Mouse (Mus musculus) activated CD4-positive, CD25-positive, alpha-beta regulatory T cell, adult 4 months (primary cell): Measurements from ENCODE around the gene Chst11. TPM values are rescaled to one million over a fixed set of nuclear protein-coding genes. Genes with fewer than 3 reads are reported as not detected.

Source experiments
- ATAC-seq: one replicate; pipeline ENCODE4 v1.8.0; 2017
- polyA plus RNA-seq, 2 experiments: library from polyadenylated mRNA; unstranded; fragments of 100-300 nt; shearing (Covaris generic); gene quantifications; one replicate each; pipeline ENCODE4 v1.2.1; 2017

Gene Chst11
- polyA plus RNA-seq, 2 experiments from 2014 or later, result 0.53 to 0.78 TPM

DNA sequence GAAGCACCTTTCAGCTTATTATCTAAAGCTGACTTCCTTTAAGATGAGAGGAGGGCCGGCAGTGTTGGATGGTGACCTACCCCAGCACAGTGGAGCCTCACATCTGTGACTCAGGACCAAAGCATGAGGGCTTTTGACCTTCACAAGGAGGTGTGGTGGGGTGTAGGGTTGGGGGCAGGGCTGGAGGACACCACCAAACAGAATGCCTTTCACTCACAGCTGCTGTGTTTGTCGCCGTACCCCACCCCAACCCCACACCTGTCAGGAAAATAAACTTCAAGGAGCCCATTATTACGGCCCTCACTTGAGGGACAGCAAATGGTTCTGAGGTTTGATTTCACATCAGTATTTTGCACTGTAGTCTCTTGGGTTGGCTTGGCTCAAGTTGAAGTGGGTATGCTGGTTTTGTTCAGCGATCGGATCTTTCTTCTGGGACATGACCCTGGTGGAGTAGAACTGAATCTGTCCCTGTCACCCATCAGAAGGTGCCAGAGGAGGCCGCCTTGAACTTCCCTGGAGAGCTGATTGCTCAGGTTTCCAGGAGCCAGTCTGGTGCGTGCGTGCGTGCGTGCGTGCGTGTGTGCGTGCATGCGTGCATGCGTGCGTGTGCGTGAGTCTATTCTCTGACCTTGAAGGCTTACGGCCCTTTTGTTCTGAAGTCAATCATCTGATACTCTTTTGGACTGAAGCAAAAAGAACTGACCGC, 51.2 kb downstream of the Chst11 start:
- no peak for ATAC-seq

DNA sequence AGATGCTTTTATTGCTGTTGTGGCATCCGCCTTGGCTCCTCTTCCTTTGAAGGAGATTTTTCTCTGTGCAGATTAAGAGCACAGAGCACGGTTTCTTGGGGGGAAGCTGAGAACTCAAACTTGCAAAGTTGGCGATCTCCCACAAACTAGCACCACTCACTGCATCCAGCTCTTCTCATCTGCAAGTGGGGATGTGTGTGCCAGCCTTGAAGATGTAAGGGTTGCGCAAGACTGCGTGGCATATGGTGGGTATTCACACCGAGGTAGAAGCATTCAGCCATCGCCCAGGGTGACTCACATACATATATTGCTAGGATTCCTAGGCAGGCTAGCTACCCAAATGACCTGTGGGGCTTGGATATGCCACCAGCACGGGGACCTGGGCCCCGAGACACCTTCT, 52.9 kb downstream of the Chst11 start:
- ATAC-seq, result no peak

DNA sequence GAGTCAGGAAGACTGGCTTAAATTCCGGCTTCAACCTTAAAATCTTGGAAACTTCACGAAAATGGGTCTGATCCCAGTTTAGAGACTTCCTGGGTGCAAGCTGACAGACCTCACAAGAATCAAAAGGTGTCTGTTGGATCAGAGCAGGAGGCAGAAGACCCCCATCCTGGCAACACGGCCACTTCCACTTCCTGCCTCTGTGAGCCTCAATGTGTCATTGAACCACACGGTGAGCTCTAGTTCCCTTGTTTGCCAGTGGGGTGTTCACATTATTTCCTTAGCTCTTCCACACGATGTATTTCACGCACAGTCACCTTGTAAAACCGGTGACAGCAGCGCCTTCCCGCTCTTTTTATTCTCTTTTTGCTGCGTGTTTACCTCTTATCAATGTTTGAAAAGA, 54.1 kb downstream of the Chst11 start:
- no peak for ATAC-seq

DNA sequence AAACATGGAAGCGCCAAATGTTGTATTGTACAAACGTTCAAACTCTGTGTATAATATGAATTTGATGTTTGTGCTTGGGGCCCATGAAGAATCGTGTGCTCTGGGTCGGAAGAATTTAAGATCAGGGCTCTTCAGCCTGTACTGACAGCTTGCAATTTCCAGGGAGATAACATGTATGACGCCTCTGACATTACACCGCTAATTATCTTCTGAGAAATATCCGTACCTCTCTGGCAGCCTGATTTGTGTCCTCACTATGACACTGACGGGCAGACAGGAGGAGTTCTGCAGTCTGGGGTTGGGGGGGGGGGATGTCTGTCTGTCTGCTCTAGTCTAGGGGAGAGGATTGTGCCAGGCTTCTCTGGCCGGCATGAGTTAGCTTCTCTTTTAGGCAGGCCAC, 56.6 kb downstream of the Chst11 start:
- no peak for ATAC-seq

DNA sequence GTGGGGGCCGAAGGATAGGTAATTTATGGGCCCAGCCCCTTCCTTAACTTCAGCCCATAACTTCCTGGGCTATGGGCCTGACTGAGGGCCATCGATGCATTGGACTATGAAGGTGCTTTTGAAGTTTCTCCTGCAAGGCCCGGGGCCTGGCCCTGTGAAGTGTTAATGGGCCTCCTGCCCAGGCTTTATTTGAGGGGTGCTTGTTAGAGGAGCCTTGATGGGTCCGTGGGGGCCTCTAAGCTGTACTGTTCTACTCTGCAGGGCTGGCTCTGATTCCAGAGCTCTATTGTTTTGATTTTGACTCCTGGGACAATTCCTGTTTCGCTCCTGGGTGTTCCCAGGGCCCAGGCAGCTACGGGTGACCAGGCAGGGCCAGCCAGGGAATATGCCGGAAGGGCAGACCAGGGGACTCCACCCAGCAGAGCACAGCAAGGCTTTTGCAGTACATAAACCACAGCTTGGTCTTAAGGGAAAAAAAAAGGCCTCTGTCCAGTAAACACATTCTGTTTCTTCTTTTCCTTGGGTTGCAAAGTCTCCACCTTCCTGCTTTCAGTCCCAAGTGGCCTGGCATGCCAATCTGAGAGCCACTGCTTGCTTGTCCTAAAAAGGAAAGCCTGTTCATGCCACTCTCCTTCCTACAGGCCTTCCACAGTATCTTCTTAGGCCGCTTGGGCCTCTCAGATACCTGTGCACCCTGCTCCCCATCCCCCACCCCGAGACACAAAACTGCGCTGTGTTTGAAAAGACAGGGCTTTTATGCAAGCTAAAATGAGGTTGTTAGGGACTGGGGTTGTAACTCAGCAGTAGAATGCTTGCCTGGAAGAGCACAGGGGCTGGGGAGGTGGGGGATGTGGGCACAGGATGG, 57.5 kb downstream of the Chst11 start:
- no peak for ATAC-seq

DNA sequence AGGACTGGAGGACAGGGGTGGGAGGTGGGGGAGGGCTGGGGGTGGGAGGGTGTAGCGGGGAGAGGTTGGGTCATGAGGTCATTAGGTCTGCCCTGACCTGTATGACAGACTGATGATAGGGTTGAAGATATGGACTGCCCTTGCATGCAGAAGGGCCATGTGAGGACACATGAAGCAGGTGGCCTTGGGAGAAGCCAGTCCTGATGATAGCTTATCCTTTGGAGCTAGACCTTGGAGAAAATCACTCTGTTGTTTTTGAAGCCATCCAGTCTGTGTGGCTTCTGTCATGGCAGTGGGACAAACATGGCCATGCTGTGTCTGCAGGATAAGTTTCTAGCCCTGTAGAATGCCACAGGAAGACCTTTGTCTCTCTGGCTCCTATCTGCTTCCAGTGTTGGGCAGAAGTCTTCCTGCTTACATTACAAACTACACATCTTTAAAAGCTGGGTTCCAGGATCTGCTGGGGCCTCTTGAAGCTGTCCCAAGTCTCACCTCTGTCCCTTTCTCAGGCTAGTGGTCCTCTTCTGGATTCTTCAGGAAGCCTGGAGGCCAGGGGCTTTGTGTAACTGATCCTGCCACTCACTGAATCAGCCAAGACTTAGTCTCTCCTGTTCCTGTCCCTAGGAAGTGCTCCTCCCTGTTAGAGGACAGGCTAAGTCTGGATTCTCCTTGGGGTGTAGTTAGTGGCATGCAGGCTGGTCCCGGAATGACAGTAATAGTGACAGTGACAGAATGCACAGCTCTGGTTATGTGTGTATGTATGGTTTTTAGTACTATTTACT, 58.4 kb downstream of the Chst11 start:
- ATAC-seq, result no peak

DNA sequence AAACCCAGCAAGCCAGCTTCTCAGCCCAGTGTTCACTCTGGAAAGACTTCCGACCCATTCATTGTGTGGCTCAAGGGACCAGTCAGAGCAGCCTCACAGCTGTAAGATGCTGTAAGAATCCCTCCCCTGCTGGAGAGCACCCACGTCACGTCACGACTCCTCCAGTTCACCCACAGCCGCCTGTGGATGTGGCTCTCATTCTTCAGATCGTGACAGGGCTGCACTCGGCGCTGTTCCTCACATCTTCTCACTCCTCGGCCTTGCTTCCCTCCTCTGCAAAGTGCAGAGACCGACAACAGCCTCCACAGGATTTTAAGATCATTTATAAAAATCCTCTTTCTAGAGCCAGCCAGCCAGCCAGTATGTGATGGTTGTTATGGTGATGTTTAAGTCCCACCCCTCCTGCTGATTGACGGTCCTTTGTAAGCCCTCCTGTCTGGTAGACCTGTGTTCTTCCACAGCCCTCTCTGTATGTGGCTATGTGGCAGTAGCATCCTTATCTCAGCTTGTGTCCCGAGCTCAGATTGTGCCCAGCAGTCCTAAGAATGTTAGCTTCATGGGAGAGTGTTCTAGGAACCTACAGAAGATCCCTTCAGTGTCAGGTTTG, 64.0 kb downstream of the Chst11 start:
- ATAC-seq, result no peak

DNA sequence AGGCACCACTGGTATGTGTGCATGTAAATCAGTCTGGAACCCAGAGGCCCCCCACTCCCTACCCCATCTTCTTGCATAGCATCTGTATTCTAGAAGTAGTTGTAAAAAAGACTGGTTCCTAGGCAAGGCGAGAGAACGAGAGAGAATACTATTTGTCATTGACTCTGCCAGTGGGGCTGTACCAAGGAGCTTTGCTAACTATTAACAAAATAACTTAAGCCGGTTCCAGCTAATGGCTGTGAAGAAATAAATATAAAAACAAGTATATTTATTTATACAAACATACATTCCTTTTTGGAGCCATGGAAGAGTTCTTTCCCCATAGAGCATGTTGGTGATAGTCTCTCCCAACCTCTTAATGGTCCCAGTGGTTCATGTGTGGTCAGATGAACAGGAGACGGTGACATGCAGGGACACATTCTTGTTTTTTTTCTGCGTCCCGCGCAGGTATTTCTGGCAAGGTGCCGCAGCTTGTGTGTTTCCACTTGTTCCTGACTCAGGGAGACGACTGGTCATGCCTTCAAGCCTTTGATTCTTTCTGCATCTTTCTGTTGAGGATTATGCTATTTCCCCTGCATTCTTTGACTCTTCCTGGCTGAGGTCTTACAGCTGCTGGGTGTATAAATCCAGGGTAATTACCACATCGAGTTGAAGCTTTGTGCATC, 68.7 kb downstream of the Chst11 start:
- no peak for ATAC-seq

DNA sequence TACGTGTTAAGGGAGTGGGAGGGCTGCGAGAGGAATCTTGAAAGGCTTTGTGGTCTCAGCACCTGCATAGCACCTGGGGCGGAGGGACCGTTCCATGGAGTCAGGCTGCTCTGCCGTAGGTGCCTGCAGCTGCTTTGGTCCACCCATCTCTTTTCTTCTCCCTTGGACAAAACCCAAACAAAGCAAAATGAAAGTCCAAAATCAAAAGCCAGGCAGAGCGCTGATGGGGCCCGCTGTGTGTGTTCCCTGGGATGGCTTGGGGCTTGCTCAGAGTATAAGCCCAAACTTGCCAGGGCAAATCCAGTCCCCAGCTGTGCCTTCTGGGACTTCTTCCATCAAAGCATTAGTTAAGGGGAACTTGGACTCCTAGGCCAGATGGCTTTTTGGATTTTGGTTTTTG, 71.0 kb downstream of the Chst11 start:
- no peak for ATAC-seq

DNA sequence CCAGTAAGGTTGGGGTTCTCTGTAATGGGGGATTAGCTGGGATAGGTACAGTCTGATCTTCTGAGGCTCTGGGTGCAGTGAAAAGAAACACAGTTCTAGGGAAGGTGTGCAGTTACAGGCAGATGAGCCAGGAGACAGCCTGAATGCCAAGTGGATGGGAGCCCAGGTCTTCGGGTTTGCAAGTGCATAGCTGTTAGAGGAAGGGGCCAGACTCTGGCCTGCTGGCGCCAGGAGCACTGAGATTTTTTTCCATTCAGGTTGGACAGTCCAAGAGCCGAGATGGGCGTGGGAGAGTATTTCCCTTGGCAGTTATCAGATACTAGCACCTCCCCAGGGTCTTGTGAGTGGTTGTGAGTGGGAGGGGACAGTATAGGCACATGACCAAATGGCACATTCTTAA, 71.6 kb downstream of the Chst11 start:
- no peak for ATAC-seq

DNA sequence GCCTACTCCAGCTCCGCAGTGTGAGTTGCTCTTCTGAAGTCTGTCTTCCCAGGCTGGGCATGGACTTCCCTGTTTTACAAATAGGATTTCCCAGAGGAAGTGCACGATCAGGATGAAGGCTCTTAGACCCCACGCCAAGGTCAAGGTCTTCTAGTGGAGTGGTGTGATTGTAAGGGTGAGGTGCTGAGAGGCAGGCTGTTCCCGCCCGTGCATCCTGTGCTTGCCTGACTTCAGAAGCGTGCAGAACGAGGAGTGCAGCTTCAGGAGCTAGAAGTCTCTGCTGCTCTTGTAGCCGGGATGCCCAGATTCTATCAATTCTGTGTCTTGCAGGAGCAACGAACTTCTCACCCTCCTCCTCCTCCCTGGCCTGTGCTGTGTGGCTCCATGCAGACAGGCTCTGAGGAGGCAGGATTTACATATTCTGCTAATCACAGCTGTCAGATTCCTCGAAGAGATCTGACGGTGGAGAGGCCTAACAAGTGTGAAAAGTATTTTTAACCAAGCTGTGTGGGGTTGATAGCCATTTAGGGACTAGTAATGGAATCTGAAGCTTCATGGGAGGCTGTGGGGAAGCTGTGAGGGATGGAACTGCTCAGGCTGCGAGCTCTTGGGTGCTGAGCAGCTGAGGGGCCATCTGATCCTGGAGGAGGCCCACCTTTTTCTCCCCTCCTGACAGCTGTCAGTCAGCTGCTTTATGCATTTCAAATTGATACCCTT, 74.9 kb downstream of the Chst11 start:
- ATAC-seq, result no peak

DNA sequence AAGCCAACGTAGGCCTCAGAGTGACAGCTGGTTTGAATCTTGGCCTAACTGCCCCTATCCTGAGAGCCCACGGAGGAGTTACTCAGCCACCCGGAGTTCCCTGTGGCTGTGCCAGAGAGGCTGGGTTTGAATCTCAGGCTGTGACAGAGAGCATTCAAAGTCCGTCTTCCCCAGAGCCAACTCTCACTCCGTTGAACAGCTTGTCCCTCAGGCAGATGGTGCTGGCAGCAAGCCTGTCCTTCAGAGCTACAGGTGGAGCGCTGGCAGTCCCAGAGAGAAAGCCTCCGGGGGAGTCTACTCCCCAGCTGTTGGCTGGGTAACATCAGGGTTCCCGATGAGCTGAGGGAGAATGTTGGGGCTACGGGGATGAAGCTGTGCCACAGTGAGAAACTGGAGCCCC, 77.0 kb downstream of the Chst11 start:
- no peak for ATAC-seq

DNA sequence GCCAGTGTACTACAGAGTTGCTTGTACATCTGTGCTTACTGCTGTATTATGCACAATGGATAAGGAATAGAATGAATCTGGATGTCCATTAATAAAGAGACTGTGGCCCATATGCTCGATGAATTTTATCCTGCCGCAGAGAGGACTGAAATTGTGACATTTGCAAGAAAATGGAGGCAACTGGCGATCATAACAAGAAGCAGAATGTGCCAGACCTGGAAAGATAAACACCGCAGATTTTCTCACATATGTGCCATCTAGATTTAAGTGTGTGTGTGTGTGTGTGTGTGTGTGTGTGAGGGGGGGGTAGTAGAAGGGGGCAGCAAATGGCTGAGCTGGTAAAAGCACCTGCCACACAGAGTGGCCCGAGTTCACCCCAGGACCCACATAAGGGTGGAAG, 79.5 kb downstream of the Chst11 start:
- ATAC-seq, result no peak

DNA sequence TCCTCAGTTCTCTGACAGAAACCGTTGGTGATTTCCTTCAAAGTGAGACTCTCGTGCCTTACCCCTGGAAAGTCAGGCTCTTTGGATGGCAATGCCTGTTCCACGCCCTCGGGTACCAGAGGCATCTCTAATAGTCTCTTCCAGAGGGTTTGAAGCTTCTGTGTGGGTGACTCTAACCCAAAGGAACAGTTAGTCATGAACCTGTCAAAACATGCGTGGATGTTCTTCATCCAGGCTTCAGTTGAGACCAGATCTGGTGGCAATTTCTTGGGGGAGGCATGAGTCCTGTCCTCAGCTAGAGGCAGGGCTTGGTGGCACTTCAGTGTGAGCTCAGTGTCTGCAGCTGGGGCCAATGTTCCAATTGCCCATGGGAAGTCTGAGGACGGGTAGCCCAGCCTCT, 80.9 kb downstream of the Chst11 start:
- ATAC-seq, result no peak

DNA sequence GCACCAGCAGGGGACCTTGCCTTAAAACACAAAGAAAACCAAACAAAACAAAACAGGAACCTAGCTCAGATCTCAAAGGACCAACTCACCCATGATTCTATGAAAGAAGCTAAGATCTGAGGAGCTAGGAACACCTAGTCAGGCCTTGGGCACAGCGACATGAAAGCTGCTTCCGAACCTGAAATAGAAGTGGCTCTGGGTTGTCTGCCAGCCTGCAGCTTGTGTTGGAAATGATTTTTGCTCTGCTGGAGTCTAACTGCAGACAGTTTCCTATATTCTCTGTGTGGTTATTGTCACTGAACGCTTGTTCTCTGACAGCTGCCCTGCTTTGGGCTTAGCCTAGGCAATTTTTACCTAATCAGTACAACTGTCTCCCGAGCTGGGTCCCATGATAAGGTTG, 82.0 kb downstream of the Chst11 start:
- ATAC-seq, result no peak

DNA sequence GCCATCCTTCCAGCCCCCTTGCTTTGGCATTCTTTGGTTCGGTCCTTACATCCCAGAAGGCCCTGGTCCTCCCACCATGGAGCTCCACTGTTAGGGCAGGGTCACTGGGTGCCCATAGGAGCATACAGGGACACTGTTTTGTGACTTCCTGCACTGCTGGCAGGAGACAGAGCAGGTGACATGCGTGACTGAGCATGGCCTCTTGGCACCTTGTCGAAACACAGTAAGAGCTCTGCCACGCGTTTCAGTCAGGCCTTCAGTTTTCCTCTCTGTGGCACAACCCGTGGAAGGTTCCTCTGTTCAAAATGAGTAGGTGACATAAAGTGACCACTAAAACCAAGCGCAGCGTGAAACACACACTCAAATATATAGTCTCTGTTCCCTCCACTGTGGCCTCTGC, 83.2 kb downstream of the Chst11 start:
- ATAC-seq, result no peak

DNA sequence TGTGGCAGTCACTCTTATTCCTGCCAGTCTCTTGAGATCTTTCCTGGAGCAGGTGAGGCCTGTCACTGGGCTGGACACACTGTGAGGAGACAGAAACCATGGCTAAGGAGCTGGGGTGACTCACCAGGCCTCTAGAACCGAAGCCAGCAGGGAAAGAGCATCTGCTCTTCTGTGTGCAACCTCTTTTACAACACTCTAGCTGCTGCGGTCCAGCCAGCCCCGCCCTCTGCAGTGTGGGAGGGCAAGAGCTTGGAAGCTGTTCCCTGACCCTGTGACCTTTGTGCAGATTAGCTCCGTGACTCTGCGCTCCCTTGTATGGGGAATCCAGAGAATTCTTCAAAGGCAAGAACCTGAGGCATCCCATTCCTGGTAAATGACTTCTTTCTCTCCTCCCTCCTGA, 84.5 kb downstream of the Chst11 start:
- ATAC-seq, result no peak

DNA sequence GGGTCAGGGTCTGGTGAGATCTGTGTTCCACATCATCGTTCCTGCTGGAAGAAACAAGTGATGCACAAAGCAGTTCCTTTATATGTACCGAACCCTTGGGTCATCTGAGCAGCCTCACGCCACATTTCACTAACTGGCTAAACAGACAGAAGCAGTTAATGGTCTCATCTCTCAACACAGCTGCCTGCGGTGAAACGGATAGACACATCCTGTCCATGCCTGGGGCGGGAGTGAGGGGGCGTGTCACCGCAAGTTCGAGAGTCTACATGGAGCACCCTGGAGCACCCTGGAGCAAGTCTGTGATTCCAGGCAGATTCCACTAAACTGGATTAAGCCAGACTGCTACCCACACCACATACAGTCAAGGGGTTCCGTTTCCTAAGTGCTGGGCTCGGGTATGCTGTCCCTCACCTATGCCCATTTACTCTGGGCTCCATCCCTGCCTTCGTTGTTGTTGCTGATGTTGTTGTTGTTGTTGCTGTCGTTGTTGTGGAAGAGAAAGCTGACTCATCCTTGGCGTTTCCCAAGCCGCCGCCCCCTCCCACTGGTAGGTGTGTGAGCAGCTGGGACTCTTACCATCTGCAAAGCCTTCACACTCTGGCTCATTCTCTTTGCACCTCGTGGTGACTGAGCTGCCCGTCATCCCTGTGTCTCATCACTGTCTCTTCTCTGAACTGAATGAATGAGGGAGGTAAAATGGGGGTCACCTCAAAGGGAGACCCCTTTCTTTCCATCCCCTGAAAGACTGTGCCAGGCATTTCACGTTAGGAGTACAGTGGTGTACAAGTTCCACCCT, 86.7 kb downstream of the Chst11 start:
- ATAC-seq, result no peak

DNA sequence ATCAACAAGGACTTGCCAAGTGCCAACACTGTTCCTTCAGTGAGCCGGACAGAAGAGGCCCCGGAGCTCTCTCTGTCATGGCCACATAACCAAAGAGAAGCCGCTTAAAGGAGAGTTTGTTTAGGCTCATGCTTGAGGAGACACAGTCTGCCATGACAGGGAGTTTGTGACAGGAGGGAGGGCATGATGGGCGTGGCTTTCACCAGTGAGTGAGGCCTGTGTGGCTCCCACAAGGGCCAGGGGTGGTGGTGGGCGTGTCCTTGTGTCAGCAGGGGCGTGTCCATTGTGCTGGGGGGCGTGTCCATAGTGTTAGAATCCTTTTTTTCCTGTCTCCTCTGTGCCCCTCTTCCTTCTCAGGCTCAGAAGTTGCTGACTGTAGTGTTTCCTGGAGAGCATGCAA, 87.8 kb downstream of the Chst11 start:
- ATAC-seq, result no peak

DNA sequence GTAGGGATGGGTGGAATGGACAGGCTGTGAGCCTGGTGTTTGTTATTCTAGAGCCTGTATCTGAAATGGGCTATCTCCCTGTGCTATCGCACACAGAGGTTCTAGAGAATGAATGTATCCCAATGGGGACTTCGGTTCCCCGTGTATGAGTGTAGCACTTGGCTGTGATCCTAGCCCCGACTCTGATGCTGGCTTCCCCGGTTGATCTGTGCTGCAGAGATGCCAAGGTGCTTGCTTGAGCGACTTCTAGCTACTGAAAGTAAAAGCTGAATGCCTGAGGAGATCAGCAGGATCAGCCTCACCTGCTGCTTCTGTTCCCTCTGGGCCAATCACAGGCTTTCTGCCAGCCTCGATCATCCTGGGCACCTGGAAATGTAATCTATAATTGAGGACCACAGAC, 91.5 kb downstream of the Chst11 start:
- no peak for ATAC-seq

DNA sequence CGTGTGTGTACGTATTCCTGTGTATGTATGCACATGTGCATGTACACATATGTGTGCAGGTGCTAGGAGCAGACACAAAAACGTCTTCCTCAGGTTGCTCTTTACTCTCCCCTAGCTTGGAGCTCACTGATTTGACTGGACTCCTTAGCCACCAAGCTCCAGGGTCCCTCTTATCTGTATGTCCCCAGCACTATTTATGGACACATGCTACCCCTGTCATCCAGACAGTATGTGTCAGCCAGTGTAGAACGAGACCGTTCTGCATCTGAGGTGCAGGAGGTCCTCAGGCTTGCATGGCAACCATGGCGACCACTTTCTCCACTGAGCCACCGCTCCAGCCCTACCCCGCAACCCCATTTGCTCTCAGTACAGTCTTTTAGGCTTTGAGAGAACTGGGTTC, 93.4 kb downstream of the Chst11 start:
- no peak for ATAC-seq
